Mouse (Mus musculus): Measurements from ENCODE around the gene Tm6sf2. TPM values are rescaled to one million over a fixed set of nuclear protein-coding genes. Genes with fewer than 3 reads are reported as not detected.
A peak's percentile ranks its signal among the peaks of the same experiment; 100 is the strongest.
"Not testable (repeated sequence)": the region's sequence is repeated elsewhere in the genome, so short reads cannot be mapped to it uniquely, and the experiment has no call there.

Tm6sf2 gene
- 1.4 and 2.1 TPM in 2 replicates for polyA plus RNA-seq (2015; fragmentation: Nextera tagmentation; extraction: Ambion mirVana)

GRCm38 (mm10) chr8:70072441-70073069 lies at the start of gene Tm6sf2:
Gene Tm6sf2 (plus strand): TSS chr8:70072924.
- Histone ChIP-seq H3K27ac (replicated peaks) (no peak within 1 kb of the TSS), H3K4me3 (replicated peaks) (peak within 1 kb of the TSS; percentile 6; the same call in 1 of the 2 replicates), H3K4me2 (replicated peaks) (peak within 1 kb of the TSS; percentile 40), H3K9me3 (replicated peaks) (no peaks in the 10 kb centered on the region), H3K4me1 (peaks cover 5% of the 10 kb centered on the region; the same call in 1 of the 2 replicates), H3K9ac (no peak within 1 kb of the TSS), H3K36me3 (peaks cover 44% of the 10 kb centered on the region), H3K27me3 (no peaks in the 10 kb centered on the region)
- 17% methylated on average over 21 of the region's 27 CpGs for WGBS
- ATAC-seq (ENCODE audit: insufficient number of reproducible peaks, low FRiP score, low TSS enrichment, low read depth), result peak; percentile 45

GRCm38 (mm10) chr8:70023596-70023995 lies 49.1 kb upstream of the Tm6sf2 start:
- Histone ChIP-seq H3K9ac (no peak overlapping the region), H3K4me2 (replicated peaks) (no peak overlapping the region), H3K4me1 (no peaks in the 10 kb centered on the region), H3K27ac (replicated peaks) (no peak overlapping the region), H3K36me3 (peaks cover 100% of the 10 kb centered on the region), H3K27me3 (no peaks in the 10 kb centered on the region), H3K4me3 (replicated peaks) (no peak overlapping the region), H3K9me3 (replicated peaks) (no peaks in the 10 kb centered on the region)
- no peak for ATAC-seq (ENCODE audit: insufficient number of reproducible peaks, low FRiP score, low TSS enrichment, low read depth)
- 68% methylated on average over 8 of the region's 8 CpGs for WGBS

GRCm38 (mm10) chr8:70026151-70026550 lies 46.6 kb upstream of the Tm6sf2 start:
- Histone ChIP-seq H3K4me3 (replicated peaks) (no peak overlapping the region), H3K4me2 (replicated peaks) (no peak overlapping the region), H3K36me3 (peaks cover 98% of the 10 kb centered on the region), H3K9ac (no peak overlapping the region), H3K27me3 (no peaks in the 10 kb centered on the region), H3K9me3 (replicated peaks) (no peaks in the 10 kb centered on the region), H3K27ac (replicated peaks) (no peak overlapping the region), H3K4me1 (no peaks in the 10 kb centered on the region)
- 95% methylated on average over 2 of the region's 2 CpGs for WGBS
- ATAC-seq (ENCODE audit: insufficient number of reproducible peaks, low FRiP score, low TSS enrichment, low read depth), result no peak

- ATAC-seq (ENCODE audit: insufficient number of reproducible peaks, low FRiP score, low TSS enrichment, low read depth), result no peak
- Histone ChIP-seq H3K4me1 (no peaks in the 10 kb centered on the region), H3K27me3 (no peaks in the 10 kb centered on the region), H3K9me3 (replicated peaks) (no peaks in the 10 kb centered on the region), H3K27ac (replicated peaks) (no peak overlapping the region), H3K4me3 (replicated peaks) (no peak overlapping the region), H3K9ac (no peak overlapping the region), H3K36me3 (peaks cover 72% of the 10 kb centered on the region), H3K4me2 (replicated peaks) (no peak overlapping the region)
- WGBS, result 88% methylated on average over 1 of the region's 1 CpGs
Observed at GRCm38 (mm10) chr8:70030255-70030654, 42.5 kb upstream of the Tm6sf2 start.

- WGBS, result 90% methylated on average over 1 of the region's 1 CpGs
- Histone ChIP-seq H3K9ac (no peak overlapping the region), H3K4me1 (peaks cover 20% of the 10 kb centered on the region), H3K4me2 (replicated peaks) (no peak overlapping the region), H3K9me3 (replicated peaks) (no peaks in the 10 kb centered on the region), H3K27me3 (no peaks in the 10 kb centered on the region), H3K4me3 (replicated peaks) (no peak overlapping the region), H3K27ac (replicated peaks) (no peak overlapping the region), H3K36me3 (peaks cover 9% of the 10 kb centered on the region; the same call in 1 of the 2 replicates)
- ATAC-seq (ENCODE audit: insufficient number of reproducible peaks, low FRiP score, low TSS enrichment, low read depth), result no peak
Observed at GRCm38 (mm10) chr8:70037994-70038393, 34.7 kb upstream of the Tm6sf2 start.

- peak overlapping the region; percentile 89 for H3K27ac ChIP-seq (replicated peaks)
- WGBS, result 1% methylated on average over 47 of the region's 47 CpGs
- ATAC-seq (ENCODE audit: insufficient number of reproducible peaks, low FRiP score, low TSS enrichment, low read depth), result peak; percentile 25; the same call in 1 of the 2 replicates
Observed at GRCm38 (mm10) chr8:70041885-70042546, 30.7 kb upstream of the Tm6sf2 start.

GRCm38 (mm10) chr8:70042583-70043455 lies 29.9 kb upstream of the Tm6sf2 start, which contains the start of the genes Mau2 and Sugp1:
Gene Mau2 (minus strand): TSS chr8:70042734.
Gene Sugp1 (plus strand): TSS chr8:70042813.
- H3K27ac ChIP-seq (replicated peaks), result peak within 1 kb of the TSS; percentile 89
- peak; percentile 95 for ATAC-seq (ENCODE audit: insufficient number of reproducible peaks, low FRiP score, low TSS enrichment, low read depth)
- peak within 1 kb of the TSS; percentile 97 for H3K4me3 ChIP-seq (replicated peaks)

More at GRCm38 (mm10) chr8:70041885-70042546, 30.7 kb upstream of the Tm6sf2 start:
- 0 out of 2 replicates have a peak, but pooled peaks cover 7% of the 10 kb centered on the region for H3K36me3 ChIP-seq
- peak overlapping the region; percentile 88 for H3K9ac ChIP-seq
- H3K4me2 ChIP-seq (replicated peaks), result peak overlapping the region; percentile 77
- no peaks in the 10 kb centered on the region for H3K27me3 ChIP-seq
- H3K4me1 ChIP-seq, result peaks cover 40% of the 10 kb centered on the region
- no peaks in the 10 kb centered on the region for H3K9me3 ChIP-seq (replicated peaks)
- H3K4me3 ChIP-seq (replicated peaks), result peak overlapping the region; percentile 97

GRCm38 (mm10) chr8:70043996-70044395 lies 28.7 kb upstream of the Tm6sf2 start:
- Histone ChIP-seq H3K27ac (replicated peaks) (no peak overlapping the region), H3K4me3 (replicated peaks) (peak overlapping the region; percentile 97), H3K9me3 (replicated peaks) (no peaks in the 10 kb centered on the region), H3K4me1 (peaks cover 47% of the 10 kb centered on the region), H3K4me2 (replicated peaks) (peak overlapping the region; percentile 94), H3K27me3 (no peaks in the 10 kb centered on the region), H3K9ac (no peak overlapping the region), H3K36me3 (peaks cover 6% of the 10 kb centered on the region)
- ATAC-seq (ENCODE audit: insufficient number of reproducible peaks, low FRiP score, low TSS enrichment, low read depth), result no peak
- WGBS, result 83% methylated on average over 5 of the region's 5 CpGs

More at GRCm38 (mm10) chr8:70042583-70043455, 29.9 kb upstream of the Tm6sf2 start, which contains the start of the genes Mau2 and Sugp1:
- Histone ChIP-seq H3K9me3 (replicated peaks) (no peaks in the 10 kb centered on the region), H3K4me2 (replicated peaks) (peak within 1 kb of the TSS; percentile 94), H3K27me3 (no peaks in the 10 kb centered on the region), H3K9ac (peak within 1 kb of the TSS; percentile 88), H3K36me3 (0 out of 2 replicates have a peak, but pooled peaks cover 7% of the 10 kb centered on the region), H3K4me1 (peaks cover 41% of the 10 kb centered on the region)
- WGBS, result under 1% methylated on average over 65 of the region's 65 CpGs

GRCm38 (mm10) chr8:70049662-70050061 lies 23.1 kb upstream of the Tm6sf2 start:
- H3K9me3 ChIP-seq (replicated peaks), result no peaks in the 10 kb centered on the region
- no peaks in the 10 kb centered on the region for H3K27me3 ChIP-seq
- no peak for ATAC-seq (ENCODE audit: insufficient number of reproducible peaks, low FRiP score, low TSS enrichment, low read depth)
- H3K36me3 ChIP-seq, result peaks cover 46% of the 10 kb centered on the region
- no peak overlapping the region for H3K27ac ChIP-seq (replicated peaks)
- H3K4me2 ChIP-seq (replicated peaks), result no peak overlapping the region
- H3K4me3 ChIP-seq (replicated peaks), result no peak overlapping the region
- no peak overlapping the region for H3K9ac ChIP-seq
- peaks cover 11% of the 10 kb centered on the region; the same call in 1 of the 2 replicates for H3K4me1 ChIP-seq

GRCm38 (mm10) chr8:70050434-70050833 lies 22.3 kb upstream of the Tm6sf2 start:
- WGBS, result 91% methylated on average over 5 of the region's 5 CpGs
- not testable (repeated sequence) for ATAC-seq (ENCODE audit: insufficient number of reproducible peaks, low FRiP score, low TSS enrichment, low read depth)
- H3K36me3 ChIP-seq, result peaks cover 54% of the 10 kb centered on the region

GRCm38 (mm10) chr8:70057721-70058120 lies 15.0 kb upstream of the Tm6sf2 start:
- H3K4me1 ChIP-seq, result no peaks in the 10 kb centered on the region
- 60% methylated on average over 1 of the region's 1 CpGs for WGBS
- no peak overlapping the region for H3K4me2 ChIP-seq (replicated peaks)
- H3K4me3 ChIP-seq (replicated peaks), result no peak overlapping the region
- no peak overlapping the region for H3K9ac ChIP-seq
- no peak overlapping the region for H3K27ac ChIP-seq (replicated peaks)
- no peaks in the 10 kb centered on the region for H3K9me3 ChIP-seq (replicated peaks)
- no peaks in the 10 kb centered on the region for H3K27me3 ChIP-seq
- peaks cover 83% of the 10 kb centered on the region for H3K36me3 ChIP-seq
- ATAC-seq (ENCODE audit: insufficient number of reproducible peaks, low FRiP score, low TSS enrichment, low read depth), result no peak

More at GRCm38 (mm10) chr8:70050434-70050833, 22.3 kb upstream of the Tm6sf2 start:
- H3K9ac ChIP-seq; H3K4me2 ChIP-seq (replicated peaks); H3K27ac ChIP-seq (replicated peaks); H3K9me3 ChIP-seq (replicated peaks); H3K27me3 ChIP-seq; H3K4me3 ChIP-seq (replicated peaks): not testable (repeated sequence)
- H3K4me1 ChIP-seq, result peaks cover 11% of the 10 kb centered on the region; the same call in 1 of the 2 replicates
